Mouse (Mus musculus) midbrain, embryonic 11.5 days (tissue): ENCODE measurements at regions not wholly inside any gene's neighbourhood (a gene's known extent, or its start where the extent isn't known, plus 50 kb on each side); places are given as distances from the start of the nearest gene placed in this dataset.
A peak's percentile ranks its signal among the peaks of the same experiment; 100 is the strongest.

Experiments
- ATAC-seq: fragments of 200-750 bp; cut with Nextera tagmentation; 2 replicates; pipeline ENCODE4 v1.8.0; 2017; ENCODE audit warnings: moderate TSS enrichment, moderate library complexity; ENCODE audit not compliant: low FRiP score
- DNase-seq: peaks from one replicate; pipeline ENCODE4 v3.0.0; 2015; ENCODE audit warnings: low spot score; ENCODE audit errors: missing footprints
- H3K27ac ChIP-seq: fragments of 300-500 bp; sonication (generic); 2 replicates; pipeline ENCODE4 v1.5.1; 2014; ENCODE audit warnings: low read depth, low read length
- H3K27me3 ChIP-seq: fragments of 300-500 bp; sonication (generic); 2 replicates; pipeline ENCODE4 v1.6.1; 2014; ENCODE audit warnings: mild to moderate bottlenecking, low read length, moderate library complexity, mixed read lengths; ENCODE audit not compliant: control insufficient read depth, insufficient read depth
- H3K36me3 ChIP-seq: fragments of 300-500 bp; sonication (generic); 2 replicates; pipeline ENCODE4 v1.6.1; 2014; ENCODE audit warnings: mild to moderate bottlenecking, low read length, moderate library complexity, mixed read lengths; ENCODE audit not compliant: control insufficient read depth, insufficient read depth
- H3K4me1 ChIP-seq: fragments of 300-500 bp; sonication (generic); 2 replicates; pipeline ENCODE4 v1.6.1; 2014; ENCODE audit warnings: low read length; ENCODE audit not compliant: control insufficient read depth, insufficient read depth
- H3K4me2 ChIP-seq: fragments of 300-500 bp; sonication (generic); 2 replicates; pipeline ENCODE4 v1.6.1; 2014; ENCODE audit warnings: mild to moderate bottlenecking, moderate library complexity
- H3K4me3 ChIP-seq: fragments of 300-500 bp; sonication (generic); 2 replicates; pipeline ENCODE4 v1.5.1; 2014; ENCODE audit warnings: low read depth, low read length
- H3K9ac ChIP-seq: fragments of 300-500 bp; sonication (generic); 2 replicates; pipeline ENCODE4 v1.6.1; 2014; ENCODE audit warnings: low read length
- H3K9me3 ChIP-seq: fragments of 300-500 bp; sonication (generic); 2 replicates; pipeline ENCODE4 v1.6.1; 2016; ENCODE audit warnings: low read length; ENCODE audit not compliant: control insufficient read depth
- WGBS: fragments of 180-500 bp; shearing (Covaris S2); extraction: QIAGEN DNeasy Blood & Tissue Kit; methylation state at CpG from one replicate; pipeline ENCODE4 v1.1.7; 2014; 5-methylcytosine and 5-hydroxymethylcytosine counted together

GRCm38 (mm10) chr12:26770753-26771583 lies 302.0 kb downstream of the Cmpk2 start:
- no peak overlapping the region for H3K4me2 ChIP-seq
- no peak overlapping the region for H3K4me3 ChIP-seq
- H3K27me3 ChIP-seq, result no peaks in the 10 kb centered on the region
- H3K36me3 ChIP-seq, result no peaks in the 10 kb centered on the region
- no peak overlapping the region for H3K27ac ChIP-seq
- no peak for ATAC-seq
- H3K9ac ChIP-seq, result no peak overlapping the region
- no peaks in the 10 kb centered on the region for H3K9me3 ChIP-seq
- 79% methylated on average over 1 of the region's 1 CpGs for WGBS
- peak; percentile 23 for DNase-seq
- H3K4me1 ChIP-seq, result no peaks in the 10 kb centered on the region

GRCm38 (mm10) chr12:26767551-26767950 lies 298.5 kb downstream of the Cmpk2 start:
- ATAC-seq (no peak), DNase-seq (peak; percentile 56)
- Histone ChIP-seq H3K4me2 (no peak overlapping the region), H3K36me3 (no peaks in the 10 kb centered on the region), H3K4me1 (no peaks in the 10 kb centered on the region), H3K9me3 (no peaks in the 10 kb centered on the region), H3K27ac (no peak overlapping the region), H3K4me3 (no peak overlapping the region), H3K27me3 (no peaks in the 10 kb centered on the region), H3K9ac (no peak overlapping the region)
- WGBS, result 90% methylated on average over 3 of the region's 3 CpGs

DNA sequence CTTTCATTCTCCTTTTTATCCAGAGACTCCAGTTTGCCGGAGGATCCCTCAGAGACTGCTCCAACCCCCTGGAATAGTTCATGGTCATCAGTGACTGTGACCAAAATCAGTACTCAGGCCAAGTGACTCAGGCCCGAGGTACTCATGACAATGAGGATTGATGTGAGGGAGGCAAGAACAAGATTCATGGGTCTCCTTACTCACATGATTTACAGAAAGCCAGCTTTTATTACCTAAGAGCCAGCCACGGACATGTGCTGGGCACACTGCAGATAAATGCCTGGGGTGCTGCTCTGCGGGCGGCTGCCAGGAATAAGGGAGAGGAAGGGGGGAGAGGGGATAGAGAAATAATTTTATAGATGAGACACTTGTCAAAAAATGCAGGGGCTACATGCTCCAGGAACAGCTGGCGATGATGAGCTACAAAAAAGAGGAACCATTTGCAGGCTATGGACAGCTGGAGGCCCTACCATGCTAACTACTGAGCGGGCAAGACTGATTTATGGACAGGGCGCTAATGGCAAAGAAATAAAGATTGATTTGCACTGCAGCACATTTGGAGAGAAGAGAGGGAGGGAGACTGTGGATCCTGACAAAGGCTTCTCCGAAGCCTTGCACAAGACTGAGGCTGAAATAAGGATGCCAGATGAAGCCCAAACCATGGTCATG lies 289.8 kb downstream of the Cmpk2 start:
- 90% methylated on average over 9 of the region's 9 CpGs for WGBS
- Histone ChIP-seq H3K27me3 (no peaks in the 10 kb centered on the region), H3K4me2 (no peak overlapping the region), H3K27ac (no peak overlapping the region), H3K4me3 (no peak overlapping the region), H3K9me3 (no peaks in the 10 kb centered on the region), H3K36me3 (no peaks in the 10 kb centered on the region), H3K4me1 (0 out of 2 replicates have a peak, but pooled peaks cover 2% of the 10 kb centered on the region), H3K9ac (no peak overlapping the region)
- no peak for ATAC-seq
- peak; percentile 70 for DNase-seq

GRCm38 (mm10) chr12:26756284-26756683 lies 287.3 kb downstream of the Cmpk2 start:
- ATAC-seq, result no peak

GRCm38 (mm10) chr12:26754611-26755010 lies 285.6 kb downstream of the Cmpk2 start:
- H3K9ac ChIP-seq, result no peak overlapping the region
- no peaks in the 10 kb centered on the region for H3K36me3 ChIP-seq
- no peak for ATAC-seq
- no peak overlapping the region for H3K27ac ChIP-seq
- H3K9me3 ChIP-seq, result no peaks in the 10 kb centered on the region
- no peak overlapping the region for H3K4me3 ChIP-seq
- WGBS, result 84% methylated on average over 2 of the region's 2 CpGs
- 0 out of 2 replicates have a peak, but pooled peaks cover 2% of the 10 kb centered on the region for H3K4me1 ChIP-seq
- H3K27me3 ChIP-seq, result no peaks in the 10 kb centered on the region
- H3K4me2 ChIP-seq, result no peak overlapping the region
- DNase-seq, result peak; percentile 60

More at GRCm38 (mm10) chr12:26756284-26756683, 287.3 kb downstream of the Cmpk2 start:
- no peaks in the 10 kb centered on the region for H3K36me3 ChIP-seq
- H3K9ac ChIP-seq, result no peak overlapping the region
- no peak overlapping the region for H3K4me2 ChIP-seq
- no peaks in the 10 kb centered on the region for H3K9me3 ChIP-seq
- WGBS, result 35% methylated on average over 2 of the region's 2 CpGs
- H3K27me3 ChIP-seq, result no peaks in the 10 kb centered on the region
- 0 out of 2 replicates have a peak, but pooled peaks cover 2% of the 10 kb centered on the region for H3K4me1 ChIP-seq
- peak; percentile 56 for DNase-seq
- H3K27ac ChIP-seq, result no peak overlapping the region
- no peak overlapping the region for H3K4me3 ChIP-seq

GRCm38 (mm10) chr12:26734558-26734897 lies 265.5 kb downstream of the Cmpk2 start:
- 63% methylated on average over 3 of the region's 3 CpGs for WGBS

DNA sequence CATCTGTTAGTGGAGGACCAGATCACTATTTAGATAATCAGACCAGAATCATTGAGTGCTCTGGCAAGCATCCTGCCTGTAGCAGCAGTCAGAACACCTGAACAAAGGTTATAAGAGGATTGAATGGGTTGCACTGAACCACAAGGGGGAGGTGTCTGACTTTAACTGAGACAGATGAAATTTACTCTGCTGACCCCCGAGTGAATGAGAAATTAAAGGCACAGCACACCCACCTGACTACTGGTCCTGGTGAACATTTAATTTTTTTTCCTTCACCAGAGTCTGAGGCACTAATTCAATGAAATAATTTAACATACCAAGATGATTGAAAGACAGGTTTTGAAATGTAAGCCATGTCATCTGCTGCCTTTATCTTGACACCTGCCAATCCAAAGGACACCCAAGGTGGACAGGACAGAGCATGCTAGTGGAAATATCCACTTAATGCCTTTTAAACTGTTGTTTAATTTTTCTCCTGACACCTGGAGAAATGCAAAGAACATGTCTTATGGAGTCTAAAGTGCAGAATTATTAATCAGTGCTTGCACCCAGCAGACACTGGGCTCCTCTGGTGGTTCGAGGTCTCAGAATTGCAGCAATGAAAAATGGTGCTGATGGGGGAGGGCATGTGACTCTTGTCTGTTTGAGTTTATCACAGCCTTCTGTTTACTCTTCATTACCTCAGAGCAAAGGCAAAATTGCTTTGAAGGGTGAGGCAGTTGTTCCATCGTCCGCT lies 265.0 kb downstream of the Cmpk2 start:
- Histone ChIP-seq H3K4me2 (no peak overlapping the region), H3K27ac (no peak overlapping the region), H3K4me1 (no peaks in the 10 kb centered on the region), H3K9ac (no peak overlapping the region), H3K9me3 (no peaks in the 10 kb centered on the region; the same call in 1 of the 2 replicates), H3K36me3 (no peaks in the 10 kb centered on the region), H3K4me3 (no peak overlapping the region), H3K27me3 (no peaks in the 10 kb centered on the region)
- ATAC-seq, result peak; percentile 73
- peak; percentile 87 for DNase-seq
- 55% methylated on average over 4 of the region's 4 CpGs for WGBS

More at GRCm38 (mm10) chr12:26734558-26734897, 265.5 kb downstream of the Cmpk2 start:
- ATAC-seq (peak; percentile 81), DNase-seq (peak; percentile 84)
- Histone ChIP-seq H3K36me3 (no peaks in the 10 kb centered on the region), H3K9ac (no peak overlapping the region), H3K4me1 (no peaks in the 10 kb centered on the region), H3K4me3 (no peak overlapping the region), H3K9me3 (no peaks in the 10 kb centered on the region; the same call in 1 of the 2 replicates), H3K27ac (no peak overlapping the region), H3K27me3 (no peaks in the 10 kb centered on the region), H3K4me2 (no peak overlapping the region)

- H3K4me2 ChIP-seq, result no peak overlapping the region
- no peaks in the 10 kb centered on the region for H3K27me3 ChIP-seq
- ATAC-seq (no peak), DNase-seq (no peak)
- 73% methylated on average over 1 of the region's 1 CpGs for WGBS
- no peaks in the 10 kb centered on the region for H3K4me1 ChIP-seq
- H3K9ac ChIP-seq, result no peak overlapping the region
- H3K36me3 ChIP-seq, result no peaks in the 10 kb centered on the region
- no peak overlapping the region for H3K27ac ChIP-seq
- no peaks in the 10 kb centered on the region for H3K9me3 ChIP-seq
- H3K4me3 ChIP-seq, result no peak overlapping the region
Measured at GRCm38 (mm10) chr12:26723399-26723798, 254.4 kb downstream of the Cmpk2 start.

DNA sequence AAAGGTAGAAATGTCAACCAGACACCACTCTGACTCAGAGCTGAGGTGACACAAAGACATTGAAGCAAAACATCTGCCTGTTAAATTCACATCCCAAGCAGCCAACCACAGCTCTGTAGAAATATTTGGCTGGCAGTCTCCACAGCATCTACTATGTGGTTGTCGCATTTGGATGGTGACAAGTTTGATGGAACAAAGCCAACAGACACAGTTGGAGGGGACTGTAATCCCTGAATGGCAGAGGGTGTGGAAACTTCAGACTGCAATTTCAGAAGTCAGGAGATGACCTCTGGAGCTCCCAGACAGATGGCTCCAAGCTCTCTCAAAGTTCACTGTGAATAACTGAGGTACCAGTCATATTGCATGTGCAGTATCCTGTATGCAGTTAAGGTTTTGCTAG lies 229.8 kb downstream of the Cmpk2 start:
- Histone ChIP-seq H3K9ac (no peak overlapping the region), H3K27me3 (no peaks in the 10 kb centered on the region), H3K4me2 (no peak overlapping the region), H3K4me1 (no peaks in the 10 kb centered on the region), H3K27ac (no peak overlapping the region), H3K4me3 (no peak overlapping the region), H3K9me3 (no peaks in the 10 kb centered on the region), H3K36me3 (no peaks in the 10 kb centered on the region)
- no peak for ATAC-seq
- no peak for DNase-seq
- 86% methylated on average over 1 of the region's 1 CpGs for WGBS
